Mouse (Mus musculus): ENCODE measurements at regions not wholly inside any gene's neighbourhood (a gene's known extent, or its start where the extent isn't known, plus 50 kb on each side); places are given as distances from the start of the nearest gene placed in this dataset.

Small RNA genes lying in the stretch of these regions (microRNA-seq; reads per million reads assigned to microRNA genes)
- 0 reads per million in 2 experiments for gene Gm23064

All from layer of hippocampus, adult 8-10 months (tissue).